Mouse (Mus musculus) fibroblast of lung, adult 2 months (primary cell): ENCODE measurements around the gene Slc25a38.
A peak's percentile ranks its signal among the peaks of the same experiment; 100 is the strongest.

Source experiments
- DNase-seq: peaks from one replicate; pipeline ENCODE4 v3.0.0-alpha.2; 2011; ENCODE audit warnings: low read depth

The Slc25a38 gene

DNA sequence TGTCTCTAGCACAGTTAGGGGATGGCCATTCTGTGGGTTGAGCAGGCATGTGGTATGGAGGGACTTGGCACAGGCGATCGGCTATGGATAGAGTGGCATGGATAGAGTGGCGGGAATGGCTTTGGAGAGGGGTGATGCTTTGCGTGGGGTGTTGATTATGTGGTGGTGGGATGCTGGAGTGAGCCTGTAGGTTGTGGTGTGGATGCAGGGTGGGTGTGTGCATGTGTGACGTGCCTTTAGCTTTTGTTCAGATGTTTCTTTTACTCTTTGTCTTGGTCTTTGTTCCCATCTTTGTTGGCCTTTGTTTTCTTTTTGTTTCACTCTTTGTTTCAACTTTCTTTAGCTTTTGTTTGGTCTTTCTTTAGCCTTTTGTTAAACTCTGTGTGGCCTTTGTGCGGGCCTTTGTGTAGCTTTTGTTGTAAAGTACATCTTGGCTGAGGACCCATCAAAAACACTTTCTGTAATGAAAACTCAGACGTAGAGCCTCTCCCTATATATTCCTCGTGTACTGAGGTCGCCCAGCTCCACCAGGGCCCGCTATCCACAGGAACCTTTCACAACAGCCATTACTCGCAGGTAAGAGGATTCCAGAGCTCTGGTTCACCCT is 39.2 kb downstream of the Slc25a38 start, which contains the start of gene Mobp:
TSS of gene Mobp (plus strand) at position 486 of the 607 bp plus-strand sequence.
- DNase-seq, result no peak

DNA sequence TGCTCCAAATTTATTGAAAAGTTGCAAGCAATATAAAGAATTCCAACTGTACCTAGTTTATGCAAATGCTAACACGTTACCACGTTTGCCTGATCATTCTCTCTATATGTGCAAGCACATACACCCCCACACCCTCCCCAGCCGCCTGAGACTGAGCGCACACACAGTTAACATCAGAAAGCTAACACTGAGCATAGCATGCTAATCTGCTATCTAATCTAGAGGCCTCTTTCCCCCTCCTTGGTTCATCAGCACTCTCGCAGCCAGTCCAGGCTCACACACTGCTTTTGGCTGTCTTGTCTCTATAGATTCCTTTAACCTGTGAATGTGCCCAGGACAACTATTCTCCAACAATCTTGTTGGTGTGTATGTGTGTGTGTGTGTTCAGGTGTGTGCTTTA is 41.0 kb downstream of the Slc25a38 start:
- DNase-seq, result no peak

DNA sequence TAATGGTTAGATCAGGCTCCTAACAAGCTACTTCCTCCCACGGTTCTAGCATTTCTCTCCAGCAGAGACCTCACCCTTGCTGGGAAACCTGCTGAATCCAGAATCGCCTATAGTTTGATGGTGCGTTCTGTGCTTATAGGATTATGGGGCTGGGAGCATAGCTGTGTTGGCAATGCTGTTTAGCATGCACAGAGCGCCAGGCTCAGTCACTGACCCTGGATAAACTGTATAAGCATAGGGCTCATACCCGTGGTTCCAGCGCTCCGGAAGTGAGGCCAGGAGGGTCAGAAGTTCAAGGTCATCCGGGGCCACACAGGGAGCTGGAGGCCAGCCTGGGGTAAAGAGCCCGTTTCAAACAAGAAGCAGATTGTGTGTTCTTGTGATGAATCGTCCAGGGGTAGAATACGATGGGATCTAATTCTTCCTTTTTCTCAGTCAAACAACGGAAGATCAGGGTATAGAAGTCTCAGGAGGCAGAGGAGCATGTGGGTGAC is 41.8 kb downstream of the Slc25a38 start:
- DNase-seq, result no peak

DNA sequence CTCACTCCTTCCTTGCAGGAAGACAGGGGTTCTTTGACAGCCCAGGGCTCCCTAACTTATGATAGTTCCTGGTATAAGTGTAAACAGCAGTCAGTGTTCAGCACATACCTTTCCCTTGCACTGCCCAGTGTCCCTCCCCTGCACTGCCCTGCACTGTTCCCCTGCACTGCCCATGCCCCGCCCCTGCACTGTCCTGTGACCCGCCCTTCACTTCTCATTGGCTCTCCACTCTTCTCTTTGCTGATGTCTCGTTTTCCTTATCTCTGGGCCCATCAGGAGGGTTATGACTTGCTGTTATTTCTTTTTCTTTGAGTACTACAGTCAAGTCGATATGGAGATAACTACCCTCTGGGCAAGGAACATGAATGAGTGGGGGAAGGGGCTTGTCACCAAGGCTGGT is 47.9 kb downstream of the Slc25a38 start:
- no peak for DNase-seq

DNA sequence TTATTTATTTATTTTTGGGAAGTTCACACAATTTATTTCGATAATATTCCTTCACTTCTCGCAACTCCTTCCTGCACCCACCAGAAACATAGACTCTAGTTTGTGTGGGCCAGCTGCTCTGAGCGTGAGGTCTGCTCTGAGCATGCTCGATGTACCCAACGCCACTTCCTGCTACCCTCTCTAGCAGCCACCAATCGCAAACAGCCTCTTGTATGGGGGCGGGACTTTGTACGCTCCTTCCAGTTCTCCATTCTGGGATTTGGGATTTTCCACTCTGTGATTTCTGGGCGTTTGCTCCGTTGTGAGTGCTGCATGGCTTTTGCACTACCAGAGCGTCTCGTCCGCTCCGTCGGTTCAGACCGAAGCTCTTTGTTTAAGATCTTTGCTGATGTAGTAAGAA is 53.7 kb downstream of the Slc25a38 start:
- DNase-seq, result no peak

DNA sequence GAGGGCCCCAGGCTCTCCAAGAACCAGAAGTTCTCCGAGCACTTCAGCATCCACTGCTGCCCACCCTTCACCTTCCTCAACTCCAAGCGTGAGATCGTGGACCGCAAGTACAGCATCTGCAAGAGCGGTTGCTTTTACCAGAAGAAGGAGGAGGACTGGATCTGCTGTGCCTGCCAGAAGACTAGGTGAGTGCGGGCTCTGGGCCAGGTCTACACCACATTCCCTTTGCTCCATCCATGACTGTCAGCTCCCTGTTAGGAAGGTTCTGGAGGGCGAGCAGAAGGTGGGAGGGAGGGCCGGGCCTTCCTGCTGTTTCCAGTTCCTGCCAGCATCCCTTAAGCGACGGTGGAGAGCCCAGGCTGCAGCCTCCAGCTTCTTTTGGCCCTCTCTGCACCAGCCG is 57.7 kb downstream of the Slc25a38 start:
- no peak for DNase-seq

DNA sequence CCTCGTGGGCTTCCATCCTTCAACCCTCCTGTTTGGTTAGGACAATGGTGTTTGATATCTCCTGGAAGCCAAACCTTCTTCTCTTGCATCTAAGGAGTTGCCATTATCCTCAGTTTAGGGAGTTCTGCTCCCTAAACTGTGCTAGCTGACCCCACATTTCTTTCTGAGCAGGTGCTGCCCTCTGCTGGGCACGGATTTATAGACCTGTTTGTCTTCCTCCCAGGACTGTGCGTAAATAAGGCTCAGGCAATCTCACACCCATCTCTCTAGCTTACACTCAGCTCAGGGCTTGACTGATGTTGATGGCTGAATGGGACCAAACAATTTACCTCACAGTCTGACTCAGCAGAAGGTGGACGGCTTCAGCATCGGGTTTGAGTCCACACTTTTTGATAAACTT is 61.1 kb downstream of the Slc25a38 start:
- peak; percentile 11 for DNase-seq
